Mouse (Mus musculus) cerebellum, postnatal 25 days (tissue): ENCODE data around the gene Slc17a5.
"Not testable (repeated sequence)": the region's sequence is repeated elsewhere in the genome, so short reads cannot be mapped to it uniquely, and the experiment has no call there.

ENCODE experiments used
- DNase-seq, 2 experiments: peaks; one replicate each; pipeline ENCODE4 v3.0.0; 2021; ENCODE audit warnings: mixed read lengths in 2 of 2

The Slc17a5 gene

DNA sequence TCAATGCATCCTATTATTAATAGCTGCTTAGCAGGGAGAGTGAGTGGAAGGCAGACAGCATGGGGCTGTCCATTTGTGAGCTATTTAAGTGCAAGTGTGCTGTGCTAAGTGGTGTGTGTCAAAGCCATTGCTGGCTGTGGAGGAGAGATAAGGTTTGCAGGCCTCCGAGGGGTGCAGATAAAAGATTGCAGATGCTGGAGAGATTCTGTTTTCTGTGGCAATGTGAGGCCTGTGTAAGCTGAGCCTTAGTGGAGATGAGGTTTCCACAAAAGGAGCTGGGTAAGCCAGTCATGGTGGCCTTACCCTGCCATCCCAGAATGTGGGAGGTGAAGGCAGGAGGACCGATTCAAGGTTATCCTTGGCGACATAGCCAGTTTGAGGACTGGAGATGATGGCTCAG, 71.7 kb downstream of the Slc17a5 start:
- no peak for DNase-seq

DNA sequence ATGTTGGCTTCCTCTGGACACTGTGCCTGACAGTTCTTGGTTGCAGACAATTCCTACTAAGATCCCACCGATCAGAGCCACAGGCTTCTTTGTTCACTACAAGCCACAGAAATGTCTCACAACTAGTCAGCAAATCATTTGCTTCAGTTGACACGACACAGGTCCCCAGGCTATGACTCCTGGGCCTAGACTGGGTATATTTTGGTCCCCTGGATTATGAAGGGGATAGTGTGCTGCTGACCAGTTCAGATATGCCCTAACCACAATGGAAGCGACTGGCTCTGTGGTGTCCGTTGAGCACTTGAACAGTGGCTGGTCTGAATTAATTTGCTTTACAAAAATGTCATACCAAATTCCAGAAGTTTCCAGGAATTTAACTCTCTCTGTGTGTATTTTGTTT, 73.2 kb downstream of the Slc17a5 start:
- DNase-seq, result no peak

DNA sequence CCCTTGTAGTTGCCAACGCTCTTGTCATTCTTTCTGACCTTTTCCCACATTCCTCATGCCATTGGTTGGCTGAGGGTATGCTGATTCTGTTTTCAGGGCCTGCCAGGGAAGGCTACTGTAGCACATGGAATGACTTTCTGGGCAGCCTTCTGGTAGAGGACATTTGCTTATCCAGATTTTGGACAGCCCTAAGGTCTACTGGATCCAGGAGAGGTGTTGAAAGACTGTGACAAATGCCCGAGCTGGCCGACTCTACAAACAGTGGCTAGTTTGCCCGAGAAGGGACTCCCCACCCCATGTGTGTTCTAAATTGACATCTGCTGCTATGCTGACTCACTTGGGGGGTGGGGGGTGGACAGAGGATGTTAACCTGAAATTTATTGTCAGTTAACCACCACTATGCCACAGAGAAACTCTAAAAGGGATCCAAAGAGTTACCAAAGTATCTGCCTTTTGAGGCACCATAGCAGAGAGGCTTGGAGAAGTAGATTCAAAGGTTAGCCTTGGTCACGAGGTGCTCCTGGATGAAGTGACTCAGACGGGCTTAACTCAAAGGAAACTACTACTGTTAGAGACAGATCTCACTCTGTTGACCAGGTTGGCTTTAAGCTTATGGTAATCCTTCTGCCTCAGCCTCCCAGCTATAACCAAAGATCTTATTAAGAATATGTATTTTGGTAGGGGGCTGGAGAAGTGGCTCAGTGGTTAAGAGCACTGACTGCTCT, 73.9 kb downstream of the Slc17a5 start:
- DNase-seq, result no peak

DNA sequence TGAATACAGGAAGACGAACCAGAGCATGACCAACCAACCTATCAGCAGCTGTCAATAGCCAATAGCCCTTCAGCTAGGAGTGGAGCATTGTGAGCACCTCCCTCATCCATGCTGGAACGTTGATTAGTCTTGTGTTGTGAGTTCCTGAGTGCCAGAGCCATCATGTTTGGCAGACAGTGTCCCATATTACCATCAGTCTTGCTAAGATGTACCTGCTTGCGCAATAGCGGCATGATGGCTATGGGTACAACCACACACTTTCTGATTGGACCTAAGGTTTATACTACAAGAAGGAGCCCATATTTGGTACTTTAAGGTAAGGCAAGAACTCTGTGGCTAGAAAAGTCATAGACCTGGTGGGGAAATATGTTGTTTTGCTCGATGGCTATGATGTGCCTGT, 76.1 kb downstream of the Slc17a5 start:
- DNase-seq, result no peak

DNA sequence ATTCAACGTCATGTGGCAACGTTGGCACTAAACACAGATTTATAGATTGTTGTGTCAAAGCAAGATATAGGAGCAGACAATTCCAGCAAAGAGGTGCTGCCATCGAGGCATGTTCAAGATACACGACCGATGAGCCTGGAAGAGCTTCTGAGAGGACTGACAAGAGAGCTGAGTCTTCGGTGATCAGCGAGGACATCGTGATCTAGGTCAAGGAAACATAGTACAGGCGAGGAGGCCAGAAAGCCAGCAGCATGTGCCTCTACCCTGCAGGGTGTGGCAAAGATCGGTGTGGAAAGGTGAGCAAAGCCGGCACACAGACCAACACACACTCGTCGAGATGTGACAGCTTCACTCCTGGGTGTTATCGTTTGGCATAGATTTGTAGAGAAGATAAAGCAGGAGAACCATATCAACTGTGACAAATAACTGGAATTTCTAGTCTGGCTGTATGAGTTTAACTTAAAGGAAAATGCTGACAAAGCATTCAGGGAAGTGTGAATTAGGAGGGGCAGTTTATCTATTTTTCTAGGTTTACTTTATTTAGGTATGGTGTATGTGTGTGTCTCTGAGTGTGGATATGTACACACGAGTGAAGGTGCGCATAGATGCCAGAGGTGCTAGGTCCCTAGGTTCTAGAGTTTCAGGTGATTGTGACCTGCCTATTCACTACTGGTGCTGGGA, 79.6 kb downstream of the Slc17a5 start:
- no peak for DNase-seq

DNA sequence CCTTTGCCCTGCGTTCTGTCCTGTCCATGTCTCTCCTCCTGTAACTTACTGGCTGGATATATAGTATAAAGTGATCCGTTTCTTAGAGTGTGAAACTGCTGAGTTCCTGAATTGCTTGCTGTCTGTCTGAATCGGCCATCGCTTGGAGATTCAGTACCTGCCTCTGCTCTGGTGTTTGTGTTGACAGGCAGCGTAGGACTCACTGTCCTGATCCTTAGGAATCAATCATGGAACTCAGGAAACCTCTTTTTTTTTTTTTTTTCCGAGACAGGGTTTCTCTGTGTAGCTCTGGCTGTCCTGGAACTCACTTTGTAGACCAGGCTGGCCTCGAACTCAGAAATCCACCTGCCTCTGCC, 81.1 kb downstream of the Slc17a5 start:
- no peak for DNase-seq

DNA sequence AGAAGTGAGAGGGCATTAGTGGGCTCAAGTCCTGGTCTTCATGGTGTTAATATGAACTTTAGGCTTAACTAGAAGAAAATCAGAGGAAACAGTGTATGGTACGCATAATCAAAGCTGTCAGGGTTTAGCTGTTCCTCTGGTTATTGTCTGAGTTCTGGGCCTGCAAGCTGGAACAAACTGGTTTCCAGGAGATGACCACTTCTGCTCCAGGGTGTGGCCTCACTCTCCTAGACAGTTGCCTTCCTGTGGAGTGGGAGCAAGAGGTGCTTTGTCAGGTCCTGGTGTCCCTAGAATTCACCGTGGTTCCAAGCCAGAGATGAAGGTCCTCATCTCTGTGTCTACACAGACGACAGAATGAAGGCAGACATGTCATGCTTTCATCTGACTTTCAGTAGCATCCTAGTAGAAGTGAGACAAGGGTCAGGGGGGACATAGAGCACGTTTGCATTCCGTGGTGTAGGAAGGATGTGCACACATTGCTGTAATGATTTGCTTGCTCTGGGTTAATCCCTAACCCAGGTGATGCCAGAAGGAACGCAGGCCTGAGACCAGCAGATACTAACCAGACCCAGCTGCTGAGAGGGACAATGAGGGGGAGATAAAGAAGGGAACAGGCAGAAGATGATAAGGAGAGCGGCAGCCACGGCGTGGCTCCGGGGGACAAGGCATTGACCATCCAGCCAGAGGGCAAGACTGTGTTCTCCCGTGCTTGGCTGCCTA, 81.7 kb downstream of the Slc17a5 start:
- DNase-seq, result no peak

DNA sequence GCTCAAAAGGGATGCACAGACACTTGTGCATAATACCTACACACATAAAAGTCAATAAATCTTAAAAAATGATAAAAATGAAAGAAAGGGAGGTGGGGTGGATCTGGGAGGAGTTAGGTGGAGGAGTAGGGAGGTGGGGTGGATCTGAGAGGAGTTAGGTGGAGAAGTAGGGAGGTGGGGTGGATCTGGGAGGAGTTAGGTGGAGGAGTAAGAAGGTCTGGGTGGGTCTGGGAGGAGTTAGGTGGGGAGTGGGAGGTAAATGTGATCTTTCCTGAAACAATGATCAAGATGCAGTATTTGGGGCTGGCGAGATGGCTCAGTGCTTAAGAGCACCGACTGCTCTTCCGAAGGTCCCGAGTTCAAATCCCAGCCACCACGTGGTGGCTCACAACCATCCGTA, 82.6 kb downstream of the Slc17a5 start:
- no peak for DNase-seq

DNA sequence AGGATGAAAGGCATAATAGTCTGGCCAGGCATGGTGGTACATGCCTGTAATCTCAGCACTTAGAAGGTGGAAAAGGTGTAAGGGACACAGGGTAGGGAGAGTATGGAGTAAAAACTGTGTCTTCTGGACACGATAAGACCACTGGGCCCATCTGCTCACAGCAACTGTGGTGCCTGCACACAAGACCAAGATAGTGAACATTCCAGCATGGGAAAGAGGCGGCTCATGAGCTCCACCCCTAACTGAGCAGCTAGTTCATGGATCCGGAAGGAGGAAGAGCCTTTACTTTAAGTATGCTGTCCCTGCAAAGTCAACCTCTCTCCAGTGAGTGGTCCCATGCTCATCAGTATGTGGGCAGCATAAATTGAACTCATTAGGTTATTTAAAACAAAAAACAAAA, 83.2 kb downstream of the Slc17a5 start:
- no peak for DNase-seq

DNA sequence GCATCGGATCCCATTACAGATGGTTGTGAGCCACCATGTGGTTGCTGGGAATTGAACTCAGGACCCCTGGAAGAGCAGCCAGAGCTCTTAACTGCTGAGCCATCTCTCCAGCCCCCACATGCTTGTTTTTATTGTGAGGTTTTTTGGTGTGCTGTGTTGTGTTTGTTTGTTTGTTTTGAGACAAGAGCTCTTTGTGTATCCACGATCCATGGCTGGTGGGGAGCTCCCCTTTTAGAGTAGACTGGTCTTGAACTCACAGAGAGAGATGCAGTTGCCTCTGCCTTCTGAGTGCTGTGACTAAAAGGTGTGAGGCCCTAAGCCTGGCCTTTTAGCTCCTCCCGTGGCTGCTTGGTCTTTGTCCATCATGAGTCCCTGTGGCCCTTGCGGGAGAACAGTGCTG, 83.7 kb downstream of the Slc17a5 start:
- no peak for DNase-seq

DNA sequence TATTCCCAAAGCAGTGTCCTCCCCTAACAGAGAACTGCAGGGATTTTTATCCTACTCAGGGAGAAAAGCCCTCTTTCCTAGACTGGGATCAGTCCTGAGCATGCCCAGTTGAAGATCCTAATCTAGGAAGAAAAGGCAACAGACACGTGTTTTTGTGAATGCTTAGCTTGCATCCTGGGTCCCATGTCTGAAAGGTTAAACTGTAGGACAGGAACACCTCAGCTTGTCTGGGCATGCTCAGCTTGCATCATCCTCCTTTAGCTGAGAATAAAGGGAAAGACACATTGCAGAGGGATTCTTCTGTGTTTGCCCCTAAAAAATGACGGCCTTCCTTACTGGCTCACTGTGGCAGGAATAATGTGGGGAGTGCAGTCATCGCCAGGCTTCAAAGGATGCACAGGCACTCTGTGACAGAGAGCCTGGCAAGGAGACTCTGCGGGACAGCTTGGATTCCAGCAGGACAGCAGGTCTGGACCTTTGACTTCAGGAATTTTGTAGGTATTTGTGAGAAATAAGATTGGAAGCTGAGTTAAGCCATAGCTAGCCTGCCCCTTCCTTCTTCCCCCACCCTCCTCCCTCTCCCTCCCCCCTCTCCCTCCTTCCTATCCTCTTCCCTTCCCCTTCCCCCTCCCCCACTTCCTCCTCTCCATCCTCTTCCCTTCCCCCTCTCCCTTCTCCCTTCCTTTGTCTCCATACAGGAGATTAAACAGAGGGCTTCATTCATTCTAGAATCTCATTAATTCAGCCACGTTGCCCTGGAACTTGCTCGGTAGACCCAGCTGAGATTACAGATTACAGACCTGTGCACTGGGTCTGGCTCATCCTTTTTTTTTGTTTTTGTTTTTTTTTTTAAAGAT, 84.4 kb downstream of the Slc17a5 start:
- peak; percentile 34 to 51 for DNase-seq

DNA sequence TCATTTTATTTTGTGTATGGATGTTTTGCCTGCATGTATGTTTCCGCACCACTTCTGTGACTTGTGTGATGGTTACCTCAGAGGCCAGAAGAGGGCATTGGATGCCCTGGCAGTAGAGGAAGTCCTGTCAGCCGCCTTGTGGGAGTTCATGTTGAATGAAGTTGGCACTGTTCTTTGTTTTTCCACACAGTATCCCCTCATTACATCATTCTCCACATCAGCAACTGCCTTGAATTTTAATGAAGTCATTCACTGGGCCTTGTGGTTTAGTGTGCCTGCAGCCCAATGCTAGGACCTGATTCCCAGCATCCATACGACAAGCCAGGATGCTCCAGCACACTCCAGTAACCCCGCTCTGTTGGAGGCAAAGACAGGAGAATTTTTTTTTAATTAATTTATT, 86.6 kb downstream of the Slc17a5 start:
- DNase-seq, result no peak

DNA sequence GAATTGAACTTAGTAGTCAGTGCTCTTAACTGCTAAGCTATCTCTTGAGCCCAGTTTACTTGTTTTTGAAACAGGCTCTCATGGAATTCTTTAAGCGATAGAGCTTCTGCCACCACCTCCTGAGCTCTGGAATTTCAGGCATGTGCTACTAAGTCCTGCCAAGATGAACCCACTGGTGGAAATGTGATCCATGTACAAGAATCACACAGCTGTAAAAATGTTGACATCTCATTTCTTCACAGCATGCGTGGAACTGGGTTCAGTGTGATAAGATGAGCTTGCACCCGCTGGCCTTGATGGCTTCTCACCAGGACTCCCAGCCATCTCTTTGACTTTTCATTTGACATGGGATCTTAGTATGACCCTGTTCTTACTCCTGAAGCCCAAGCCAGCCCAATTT, 87.5 kb downstream of the Slc17a5 start:
- DNase-seq, result no peak

DNA sequence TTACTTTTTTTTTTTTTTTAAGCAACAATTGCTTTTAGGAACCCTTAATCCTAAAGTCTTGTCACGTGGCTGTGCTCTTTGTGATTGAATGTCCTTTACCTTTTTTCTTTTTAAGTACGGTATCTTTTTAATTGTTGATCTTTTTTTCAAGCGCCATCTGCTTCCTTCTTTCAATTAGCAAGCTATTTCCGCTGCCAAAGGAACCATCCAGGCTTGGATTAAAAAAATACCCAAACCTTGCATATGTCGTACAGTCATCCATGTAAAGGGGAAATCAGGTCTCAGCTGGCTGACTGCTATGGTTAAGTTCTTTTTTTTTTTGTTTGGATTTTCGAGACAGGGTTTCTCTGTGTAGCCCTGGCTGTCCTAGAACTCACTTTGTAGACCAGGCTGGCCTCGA, 94.7 kb downstream of the Slc17a5 start:
- DNase-seq, result no peak

DNA sequence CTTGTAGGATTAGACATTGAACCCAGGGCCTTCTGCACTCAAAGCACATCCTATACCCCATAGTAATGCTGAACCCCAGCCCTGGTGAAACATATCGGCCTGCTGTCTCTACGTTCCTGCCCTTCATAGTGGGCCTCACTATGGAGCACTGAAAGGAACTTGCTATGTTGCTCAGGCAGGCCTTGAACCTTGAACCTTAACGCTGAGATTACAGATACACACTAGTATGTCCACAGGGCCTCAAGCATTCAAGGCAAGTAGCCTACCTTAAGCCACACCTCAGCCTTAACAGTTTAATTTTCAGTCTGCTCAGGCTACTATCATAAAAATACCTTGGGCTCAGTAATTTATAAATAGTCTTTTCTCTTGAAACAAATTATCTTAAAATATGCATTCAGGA, 95.6 kb downstream of the Slc17a5 start:
- no peak for DNase-seq

DNA sequence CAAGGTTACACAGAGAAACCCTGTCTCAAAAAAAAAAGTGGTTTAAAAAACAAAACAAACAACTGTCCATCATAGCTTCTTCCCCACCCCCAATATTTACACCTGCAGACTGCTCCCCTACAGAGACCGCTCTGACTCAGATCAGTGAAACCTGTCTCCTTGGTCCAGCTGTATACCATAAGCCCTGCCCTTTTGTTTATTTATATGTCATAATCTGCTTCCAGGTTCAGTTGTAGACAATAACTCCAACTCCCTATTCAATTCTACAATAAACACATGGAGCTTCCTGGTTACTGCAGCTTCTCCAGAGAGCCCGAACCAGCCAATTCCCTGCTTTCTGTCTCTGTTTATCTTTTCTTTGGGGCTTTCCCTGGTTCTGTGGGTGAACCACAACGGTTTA, 96.7 kb downstream of the Slc17a5 start:
- DNase-seq, result no peak

DNA sequence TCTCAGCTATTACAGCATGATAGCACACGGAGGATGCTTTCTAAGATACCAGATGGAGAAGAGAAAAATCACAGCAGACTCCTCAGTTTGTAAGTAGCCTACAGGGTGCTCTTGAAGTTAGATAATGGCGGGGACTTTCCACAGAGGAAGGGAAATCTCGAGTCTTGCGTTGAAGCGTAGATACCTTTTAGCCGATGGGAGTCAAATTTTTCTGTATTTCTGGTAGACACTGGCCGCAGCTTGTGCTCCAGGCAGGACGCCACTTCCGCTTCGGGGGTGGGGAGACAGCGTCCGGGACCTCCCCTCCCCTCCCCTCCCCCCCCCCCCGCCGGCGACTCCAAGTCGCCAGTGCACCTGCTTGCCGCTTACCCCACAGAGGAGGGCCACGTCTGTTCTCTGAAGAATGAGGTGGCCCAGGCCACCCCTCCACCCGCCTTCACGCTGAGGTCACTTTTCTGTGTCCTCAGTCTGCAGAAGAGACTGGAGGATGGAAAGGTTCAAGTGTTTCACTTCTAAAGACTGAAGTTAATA, 98.9 kb downstream of the Slc17a5 start, which contains the start of gene Eef1a1:
Gene Eef1a1 (minus strand): TSS at position 262 of the 531 bp plus-strand sequence.
- peak; percentile 59 to 73 for DNase-seq

DNA sequence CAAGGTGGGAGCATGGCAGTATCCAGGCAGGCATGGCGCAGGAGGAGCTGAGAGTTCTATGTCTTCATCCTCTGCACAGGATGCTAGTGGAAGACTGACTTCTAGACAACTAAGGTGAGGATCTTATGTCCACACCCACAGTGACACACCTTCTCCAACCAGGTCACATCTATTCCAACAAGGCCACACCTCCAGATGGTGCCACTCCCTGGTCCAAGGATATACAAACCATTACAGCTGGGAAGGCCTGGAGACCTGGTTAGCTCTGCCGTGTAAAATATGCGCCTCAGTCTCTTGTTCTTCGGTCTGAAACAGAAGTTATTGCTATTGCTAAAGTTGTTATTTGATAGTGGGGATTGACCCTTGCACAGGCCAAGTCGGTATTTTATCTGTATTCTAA, 99.8 kb downstream of the Slc17a5 start:
- not testable (repeated sequence) for DNase-seq
